Mouse (Mus musculus) MEL (cell line): Measurements from ENCODE around the gene Bnip2.

Experiments
- CTCF ChIP-seq, 3 experiments: IDR thresholded peaks in 2 of 3; conservative IDR thresholded peaks in 1 of 3; 2 replicates each; pipeline ENCODE4 v1.5.1; 2011 to 2012; ENCODE audit warnings: low read length in 3 of 3, low read depth in 2 of 3, mild to moderate bottlenecking in 2 of 3, improper control_type of control experiment in 1 of 3, inconsistent platforms in 1 of 3, mixed read lengths in 1 of 3, moderate library complexity in 1 of 3; ENCODE audit not compliant: control insufficient read depth in 1 of 3, insufficient read depth in 1 of 3, poor library complexity in 1 of 3, severe bottlenecking in 1 of 3
- POLR2A ChIP-seq, 2 experiments: IDR thresholded peaks; 2 replicates each; pipeline ENCODE4 v1.6.1; 2011 to 2012; ENCODE audit warnings: low read length in 2 of 2, mild to moderate bottlenecking in 2 of 2, control low read depth in 1 of 2, improper control_type of control experiment in 1 of 2, low read depth in 1 of 2, moderate library complexity in 1 of 2; ENCODE audit not compliant: control insufficient read depth in 1 of 2, insufficient read depth in 1 of 2, poor library complexity in 1 of 2
- TAL1 ChIP-seq: IDR thresholded peaks from 2 replicates; pipeline ENCODE4 v1.6.1; 2012; ENCODE audit warnings: mild to moderate bottlenecking, inconsistent platforms, low read length, moderate library complexity, mixed read lengths
- TCF12 ChIP-seq: IDR thresholded peaks from 2 replicates; pipeline ENCODE4 v1.6.1; 2014; ENCODE audit warnings: low read depth, mild to moderate bottlenecking, inconsistent platforms, low read length, improper control_type of control experiment, moderate library complexity

DNA sequence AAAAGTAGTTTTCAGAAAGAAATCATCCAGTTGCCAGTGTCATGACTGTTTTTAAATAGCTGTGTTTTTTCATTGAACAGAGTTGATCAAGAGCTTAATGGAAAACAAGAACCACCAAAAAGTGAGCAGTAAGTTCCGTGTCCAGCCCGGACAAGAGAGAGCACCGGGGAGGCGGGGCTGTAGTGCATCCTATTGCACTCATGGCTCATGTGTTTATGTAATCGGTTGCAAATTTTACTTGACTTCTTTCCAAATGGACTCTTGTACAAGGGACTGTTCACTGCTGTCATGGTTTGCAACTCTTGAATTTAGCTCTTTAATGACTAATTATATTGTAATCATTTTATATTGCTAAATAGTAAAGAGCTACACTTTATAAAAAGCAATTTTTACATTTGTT, 17.7 kb downstream of the Bnip2 start:
- TF ChIP-seq CTCF (IDR thresholded peaks at IDR 0.05 in 2 of 3, conservative IDR thresholded peaks at IDR 0.05 in 1 of 3; ENCODE audit: control insufficient read depth in 1 of 3, insufficient read depth in 1 of 3, low read depth in 2 of 3, low read length in 3 of 3, poor library complexity in 1 of 3, severe bottlenecking in 1 of 3) (no peak), TAL1 (no peak), POLR2A (IDR thresholded peaks at IDR 0.05; ENCODE audit: control insufficient read depth in 1 of 2, insufficient read depth in 1 of 2, low read depth in 1 of 2, low read length in 2 of 2, poor library complexity in 1 of 2) (no peak), TCF12 (no peak)
